Mouse (Mus musculus) layer of hippocampus, adult 9-11 months (tissue): Measurements from ENCODE around the gene Fbxl4.

Experiments used
- DNase-seq: peaks from one replicate; pipeline ENCODE4 v3.0.0; 2022

The Fbxl4 gene

GRCm38 (mm10) chr4:22477711-22478230, 120.4 kb downstream of the Fbxl4 start:
- DNase-seq: no peak

GRCm38 (mm10) chr4:22478488-22479367, 121.4 kb downstream of the Fbxl4 start:
- no peak for DNase-seq

GRCm38 (mm10) chr4:22479368-22480090, 122.2 kb downstream of the Fbxl4 start:
- no peak for DNase-seq

- no peak for DNase-seq
Measured at GRCm38 (mm10) chr4:22480091-22480857, 122.9 kb downstream of the Fbxl4 start.

- no peak for DNase-seq
Measured at GRCm38 (mm10) chr4:22480858-22481205, 123.5 kb downstream of the Fbxl4 start.

GRCm38 (mm10) chr4:22482118-22482517, 124.8 kb downstream of the Fbxl4 start:
- DNase-seq: no peak

- no peak for DNase-seq
Measured at GRCm38 (mm10) chr4:22482756-22483280, 125.5 kb downstream of the Fbxl4 start.

- DNase-seq: no peak
Measured at GRCm38 (mm10) chr4:22483548-22483947, 126.2 kb downstream of the Fbxl4 start.
